Mouse (Mus musculus) liver, adult 2 months (tissue): ENCODE measurements around the gene Cyb5b.

ENCODE experiments used
- CTCF ChIP-seq: fragments of 200-500 bp; IDR thresholded peaks from 2 replicates; pipeline ENCODE4 v1.5.1; 2011; ENCODE audit warnings: low read depth, low read length, control low read depth
- POLR2A ChIP-seq: fragments of 200-500 bp; IDR thresholded peaks from 2 replicates; pipeline ENCODE4 v1.6.1; 2011; ENCODE audit warnings: low read length, control low read depth; ENCODE audit not compliant: insufficient read depth; ENCODE audit errors: extremely low read depth

DNA sequence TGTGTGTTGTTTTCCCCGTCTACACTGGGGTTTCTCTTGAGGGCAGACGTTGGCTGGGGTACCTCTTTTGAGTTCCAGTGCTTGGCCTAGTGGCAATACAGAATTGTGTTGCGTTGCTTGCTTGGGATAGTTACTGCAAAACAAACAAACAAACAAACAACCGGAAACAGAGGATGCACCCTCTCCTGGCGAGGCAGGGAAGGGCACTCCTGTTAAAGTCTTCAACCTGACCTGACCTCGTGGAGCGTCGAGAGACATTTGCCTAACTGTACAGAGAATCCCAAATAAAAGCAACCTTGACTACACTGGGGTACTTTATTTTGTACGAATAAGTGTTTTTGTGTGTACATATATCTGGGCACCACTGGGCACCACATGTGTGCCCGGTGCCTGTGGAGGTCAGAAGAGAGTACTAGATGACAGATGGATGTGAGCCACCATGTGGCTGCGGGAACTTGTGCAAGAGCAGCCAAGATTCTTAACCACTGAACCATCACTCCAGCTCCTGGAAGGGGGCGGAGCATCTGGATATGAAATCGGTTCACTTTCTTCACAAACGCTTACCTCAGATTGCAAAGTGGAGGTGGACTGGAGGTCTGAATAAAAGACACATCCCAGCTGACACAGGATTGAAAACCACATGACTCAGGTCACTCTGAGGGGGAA lies 44.5 kb downstream of the Cyb5b start:
- TF ChIP-seq POLR2A (no peak), CTCF (no peak)
